Mouse (Mus musculus) Patski (cell line): ENCODE measurements around the gene Srsf3. TPM values are rescaled to one million over a fixed set of nuclear protein-coding genes. Genes with fewer than 3 reads are reported as not detected.

ENCODE experiments used
- ATAC-seq: fragments of 100-300 bp; one replicate; pipeline ENCODE4 v1.8.0; 2021
- CTCF ChIA-PET: fragments of 350-600 bp; sonication (Branson Sonifier 250); formaldehyde crosslinking; loops from one replicate; lab custom pipeline; 2022; ENCODE audit warnings: inconsistent platforms; lab: Charles Lee
- POLR2A ChIA-PET: fragments of 350-600 bp; sonication (Branson Sonifier 250); formaldehyde crosslinking; loops from one replicate; lab custom pipeline; 2022; ENCODE audit warnings: antibody characterized with exemption, inconsistent platforms; lab: Charles Lee
- DNase-seq: peaks from one replicate; pipeline ENCODE4 v3.0.0-alpha.2; 2011; ENCODE audit warnings: low read depth, low spot score
- H3K27me3 ChIP-seq: fragments of 371-371 bp; one replicate; pipeline ENCODE4 v1.5.1; 2021
- CTCF ChIP-seq: fragments of 100-300 bp; IDR thresholded peaks from one replicate; pipeline ENCODE4 v1.5.1; 2021
- in situ Hi-C: fragments of 300-500 bp; cut with MboI; formaldehyde crosslinking; loops from 3 replicates; pipeline ENCODE4 v1.11.1; 2018; ENCODE audit warnings: low pct_unique_long_range_greater_than_20kb, mixed read lengths
- polyA plus RNA-seq: library from polyadenylated mRNA; unstranded; gene quantifications from one replicate; pipeline ENCODE4 v1.2.3, GENCODE M21; 2021

Gene Srsf3
- polyA plus RNA-seq, 1 experiment from 2014 or later, result 187 TPM

GRCm38 (mm10) chr17:29016705-29017104, 15.7 kb upstream of the Srsf3 start:
- no peaks in the 10 kb centered on the region for H3K27me3 ChIP-seq
- in situ Hi-C loops, result no loop called here
- no peak for TF ChIP-seq CTCF
- DNase-seq (no peak), ATAC-seq (no peak)
- POLR2A ChIA-PET, result no interaction called here
- CTCF ChIA-PET, result no interaction called here

GRCm38 (mm10) chr17:29018292-29018984, 14.0 kb upstream of the Srsf3 start:
- DNase-seq (no peak), ATAC-seq (no peak)
- no peaks in the 10 kb centered on the region for H3K27me3 ChIP-seq
- CTCF ChIA-PET, result interaction anchor here (1.0 kb wide), 1 partner anchor 13 kb away, joined by 4 read pairs; no protein-coding TSS in a partner anchor
- POLR2A ChIA-PET, result interaction anchor here (1.2 kb wide), 1 partner anchor 75 kb away, joined by 3 read pairs; no protein-coding TSS in a partner anchor
- TF ChIP-seq CTCF, result peak; percentile 69
- in situ Hi-C loops, result no loop called here

- ATAC-seq (no peak), DNase-seq (no peak)
- no peak for TF ChIP-seq CTCF
- in situ Hi-C loops, result no loop called here
- POLR2A ChIA-PET, result no interaction called here
- CTCF ChIA-PET, result interaction anchor here (1.1 to 1.2 kb wide), 2 partner anchors 32 to 37 kb away, joined by 3 to 6 read pairs; no protein-coding TSS in a partner anchor
- H3K27me3 ChIP-seq, result no peaks in the 10 kb centered on the region
Measured at GRCm38 (mm10) chr17:29019391-29019790, 13.0 kb upstream of the Srsf3 start.

- TF ChIP-seq CTCF, result peak; percentile 67
- POLR2A ChIA-PET, result interaction anchor here (0.6 kb wide), 1 partner anchor 128 kb away, joined by 3 read pairs; no protein-coding TSS in a partner anchor
- in situ Hi-C loops, result no loop called here
- H3K27me3 ChIP-seq, result no peaks in the 10 kb centered on the region
- ATAC-seq (no peak), DNase-seq (no peak)
- CTCF ChIA-PET, result interaction anchor here (1.1 to 1.6 kb wide), 3 partner anchors 33 to 53 kb away, joined by 3 to 6 read pairs (median 3); no protein-coding TSS in a partner anchor
Measured at GRCm38 (mm10) chr17:29020444-29020843, 12.0 kb upstream of the Srsf3 start.

- DNase-seq, result no peak
- in situ Hi-C loops, result no loop called here
Measured at GRCm38 (mm10) chr17:29022230-29022819, 10.1 kb upstream of the Srsf3 start.

GRCm38 (mm10) chr17:29023346-29023745, 9.1 kb upstream of the Srsf3 start:
- no peak for DNase-seq
- in situ Hi-C loops, result no loop called here
- no peak for ATAC-seq
- CTCF ChIA-PET, result interaction anchor here (1.3 to 1.7 kb wide), 2 partner anchors 8 to 36 kb away, joined by 4 read pairs; no protein-coding TSS in a partner anchor
- POLR2A ChIA-PET, result no interaction called here
- no peak for TF ChIP-seq CTCF
- H3K27me3 ChIP-seq, result no peaks in the 10 kb centered on the region

More at GRCm38 (mm10) chr17:29022230-29022819, 10.1 kb upstream of the Srsf3 start:
- no peaks in the 10 kb centered on the region for H3K27me3 ChIP-seq
- ATAC-seq, result no peak
- CTCF ChIA-PET, result interaction anchor here (1.3 to 1.7 kb wide), 3 partner anchors 9 to 55 kb away, joined by 3 to 4 read pairs (median 4); no protein-coding TSS in a partner anchor
- TF ChIP-seq CTCF, result peak; percentile 53
- POLR2A ChIA-PET, result interaction anchor here (0.6 kb wide), 1 partner anchor 71 kb away, joined by 3 read pairs; the partner anchor contains the start of gene Kctd20

GRCm38 (mm10) chr17:29024047-29024892, 8.2 kb upstream of the Srsf3 start:
- POLR2A ChIA-PET, result no interaction called here
- CTCF ChIA-PET, result interaction anchor here (1.0 to 1.7 kb wide), 3 partner anchors 9 to 71 kb away, joined by 3 to 5 read pairs (median 4); no protein-coding TSS in a partner anchor
- DNase-seq (no peak), ATAC-seq (no peak)
- TF ChIP-seq CTCF, result no peak
- in situ Hi-C loops, result no loop called here
- H3K27me3 ChIP-seq, result no peaks in the 10 kb centered on the region

- DNase-seq, result no peak
- ChIA-PET CTCF (interaction anchor here (1.0 to 1.8 kb wide), 3 partner anchors 9 to 72 kb away, joined by 3 to 5 read pairs (median 3); no protein-coding TSS in a partner anchor), POLR2A (no interaction called here)
- no peak for TF ChIP-seq CTCF
- no peaks in the 10 kb centered on the region for H3K27me3 ChIP-seq
- in situ Hi-C loops, result no loop called here
- no peak for ATAC-seq
Measured at GRCm38 (mm10) chr17:29024896-29025565, 7.4 kb upstream of the Srsf3 start.

GRCm38 (mm10) chr17:29026652-29027356, 5.6 kb upstream of the Srsf3 start:
- TF ChIP-seq CTCF, result no peak
- ATAC-seq (no peak), DNase-seq (no peak)
- in situ Hi-C loops, result no loop called here
- CTCF ChIA-PET, result interaction anchor here (1.8 kb wide), 1 partner anchor 73 kb away, joined by 3 read pairs; no protein-coding TSS in a partner anchor
- H3K27me3 ChIP-seq, result no peaks in the 10 kb centered on the region
- POLR2A ChIA-PET, result interaction anchor here (0.7 kb wide), 2 partner anchors 326 to 1673 kb away, joined by 3 read pairs; no protein-coding TSS in a partner anchor
